Mouse (Mus musculus) kidney, adult 2 months (tissue): Measurements from ENCODE around the gene Krcc1. TPM values are rescaled to one million over a fixed set of nuclear protein-coding genes. Genes with fewer than 3 reads are reported as not detected.
"Not testable (repeated sequence)": the region's sequence is repeated elsewhere in the genome, so short reads cannot be mapped to it uniquely, and the experiment has no call there.

Source experiments
- DNase-seq: peaks from one replicate; pipeline ENCODE4 v3.0.0; 2021
- H3K27ac ChIP-seq: fragments of 200-500 bp; 2 replicates; pipeline ENCODE4 v1.5.1; 2012; ENCODE audit warnings: low read depth, low read length, control low read depth, inconsistent platforms; ENCODE audit not compliant: insufficient read depth
- H3K27me3 ChIP-seq: fragments of 200-500 bp; replicated peaks from 2 replicates; pipeline ENCODE4 v1.6.1; 2012; ENCODE audit warnings: mild to moderate bottlenecking, moderate library complexity, low read length, inconsistent platforms; ENCODE audit not compliant: control insufficient read depth, insufficient read depth
- H3K36me3 ChIP-seq: fragments of 200-500 bp; 2 replicates; pipeline ENCODE4 v1.6.1; 2012; ENCODE audit warnings: mild to moderate bottlenecking, moderate library complexity, low read length, inconsistent platforms; ENCODE audit not compliant: control insufficient read depth, insufficient read depth
- H3K4me1 ChIP-seq: fragments of 200-500 bp; 2 replicates; pipeline ENCODE4 v1.6.1; 2011; ENCODE audit warnings: low read length; ENCODE audit not compliant: control insufficient read depth, insufficient read depth
- H3K4me3 ChIP-seq: fragments of 200-500 bp; 2 replicates; pipeline ENCODE4 v1.5.1; 2011; ENCODE audit warnings: mild to moderate bottlenecking, low read depth, low read length, control low read depth; ENCODE audit not compliant: insufficient read depth
- CTCF ChIP-seq: fragments of 200-500 bp; conservative IDR thresholded peaks from 2 replicates; pipeline ENCODE4 v1.5.1; 2011; ENCODE audit warnings: low read depth, mild to moderate bottlenecking, control low read depth, low read length, moderate library complexity, mixed read lengths; ENCODE audit not compliant: insufficient read depth, insufficient read length
- POLR2A ChIP-seq: fragments of 200-500 bp; IDR thresholded peaks from one replicate; pipeline ENCODE4 v1.6.1; 2011; ENCODE audit warnings: low read depth, low read length, control low read depth
- WGBS: fragments of 180-500 bp; shearing (Covaris S2); methylation state at CpG from one replicate; pipeline ENCODE4 v1.1.7; 2018; 5-methylcytosine and 5-hydroxymethylcytosine counted together
- polyA plus RNA-seq: library from polyadenylated mRNA; depleted of rRNA; stranded (reverse); fragments of >200 nt; gene quantifications from 2 replicates; pipeline ENCODE4 v1.2.3, GENCODE M21; 2012; rRNA removed

The Krcc1 gene
- polyA plus RNA-seq, 1 experiment = 15.2 TPM

DNA sequence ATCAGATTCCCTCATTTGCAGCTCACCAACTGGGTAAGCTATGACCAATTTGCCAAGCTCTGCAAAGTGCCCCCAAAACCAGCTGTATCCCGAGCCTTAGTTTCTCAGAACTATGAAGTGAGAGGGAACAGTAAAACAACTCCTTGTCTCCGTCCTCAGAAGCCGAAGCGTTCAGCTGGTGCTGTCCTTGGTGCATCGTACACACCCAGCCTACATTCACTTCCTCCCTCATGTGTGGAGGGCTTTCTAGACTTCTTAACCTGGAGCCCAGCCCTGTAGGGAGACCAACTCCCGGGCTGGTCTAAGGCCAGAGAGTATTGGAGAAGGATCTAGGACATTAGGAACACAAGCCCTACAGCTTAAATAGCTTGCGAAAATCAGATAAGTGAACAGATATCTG is 59.0 kb downstream of the Krcc1 start:
- H3K27me3 ChIP-seq = no peaks in the 10 kb centered on the region
- no peaks in the 10 kb centered on the region for H3K36me3 ChIP-seq
- no peaks in the 10 kb centered on the region for H3K4me1 ChIP-seq
- H3K4me3 ChIP-seq = no peak overlapping the region
- H3K27ac ChIP-seq = no peak overlapping the region
- no peak for DNase-seq
- no peak for TF ChIP-seq CTCF
- no peak for TF ChIP-seq POLR2A
- WGBS = 80% methylated on average over 7 of the region's 7 CpGs

DNA sequence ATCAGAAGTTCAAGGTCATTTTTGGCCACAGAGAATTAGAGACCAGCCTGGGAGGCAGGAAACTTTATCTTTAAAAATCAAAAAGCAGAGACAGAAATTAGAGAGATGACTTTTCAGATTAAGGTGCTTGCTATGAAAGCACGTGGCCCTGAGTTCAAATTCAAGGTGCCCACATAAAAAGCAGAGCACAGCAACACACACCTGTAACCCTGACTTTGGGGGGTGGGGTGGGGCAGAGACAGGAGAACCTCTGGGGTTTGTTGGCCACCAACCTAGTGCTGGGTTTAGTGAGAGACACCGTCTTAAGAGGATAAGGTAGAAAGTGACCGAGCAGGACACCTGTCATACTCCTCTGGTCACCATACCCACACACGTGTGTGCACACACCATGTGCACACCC is 60.0 kb downstream of the Krcc1 start:
- not testable (repeated sequence) for DNase-seq, H3K4me3 ChIP-seq, H3K27me3 ChIP-seq, H3K36me3 ChIP-seq, H3K27ac ChIP-seq, H3K4me1 ChIP-seq
- WGBS = 89% methylated on average over 2 of the region's 4 CpGs

DNA sequence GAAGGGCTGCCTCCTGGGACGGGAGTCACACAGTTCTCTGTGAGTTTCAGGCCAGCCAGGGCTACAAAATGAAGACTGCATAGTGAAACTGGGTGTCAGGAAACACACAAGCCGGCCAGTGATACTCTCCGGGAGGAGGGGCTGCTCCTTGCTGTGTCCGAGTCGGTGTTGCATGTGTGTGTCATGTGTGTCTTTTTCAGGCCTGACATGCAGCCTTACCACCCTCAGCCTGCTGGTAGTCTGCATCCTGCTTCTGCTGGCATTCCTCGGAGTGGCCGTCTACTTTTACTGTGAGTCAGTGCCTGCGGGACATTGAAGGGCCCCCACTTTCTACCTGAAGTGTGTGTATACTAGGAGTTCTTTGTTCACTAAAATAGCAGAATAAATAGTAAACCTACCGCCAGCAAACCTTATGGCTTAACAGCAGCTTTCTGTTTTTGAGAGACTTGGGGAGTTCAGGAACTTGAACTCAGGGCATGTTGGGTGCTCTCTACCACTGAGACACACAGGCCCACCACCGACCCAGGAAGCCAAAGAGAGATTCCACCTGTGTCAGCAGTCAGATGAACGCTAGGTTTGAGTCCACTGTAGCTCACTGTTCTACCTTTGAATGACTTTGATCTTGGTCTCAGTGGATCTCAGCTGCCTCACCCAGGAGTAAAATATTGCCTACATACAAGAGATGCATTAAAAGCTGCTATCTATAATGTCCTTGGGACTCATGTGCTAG is 60.9 kb downstream of the Krcc1 start:
- Histone ChIP-seq H3K4me3 (no peak overlapping the region), H3K36me3 (no peaks in the 10 kb centered on the region), H3K27ac (no peak overlapping the region), H3K4me1 (no peaks in the 10 kb centered on the region), H3K27me3 (no peaks in the 10 kb centered on the region)
- no peak for DNase-seq
- 80% methylated on average over 11 of the region's 11 CpGs for WGBS
- TF ChIP-seq CTCF = no peak
- no peak for TF ChIP-seq POLR2A

DNA sequence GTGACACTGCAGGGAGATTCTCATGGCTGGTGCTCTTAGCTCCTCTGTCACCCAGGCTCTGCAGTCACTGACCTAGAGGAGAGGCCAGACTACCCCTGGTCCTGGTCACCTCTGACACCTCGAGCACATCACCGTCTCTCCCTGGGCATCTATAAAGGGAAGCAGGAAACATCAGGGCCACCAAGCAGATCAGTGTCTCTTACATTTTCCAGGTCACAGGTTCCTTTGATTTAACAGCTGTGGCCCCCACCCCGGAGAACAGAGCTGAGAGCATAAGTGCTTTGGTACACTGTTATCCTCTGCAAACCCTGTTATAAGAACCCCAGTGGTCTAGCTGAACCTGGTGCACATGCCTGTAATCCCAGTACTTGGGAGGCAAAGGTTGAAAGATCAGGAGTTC is 61.6 kb downstream of the Krcc1 start:
- DNase-seq = no peak
- no peaks in the 10 kb centered on the region for H3K27me3 ChIP-seq
- no peaks in the 10 kb centered on the region for H3K36me3 ChIP-seq
- 53% methylated on average over 3 of the region's 3 CpGs for WGBS
- H3K27ac ChIP-seq = no peak overlapping the region
- no peak overlapping the region for H3K4me3 ChIP-seq
- H3K4me1 ChIP-seq = no peaks in the 10 kb centered on the region
- TF ChIP-seq POLR2A = no peak
- no peak for TF ChIP-seq CTCF

DNA sequence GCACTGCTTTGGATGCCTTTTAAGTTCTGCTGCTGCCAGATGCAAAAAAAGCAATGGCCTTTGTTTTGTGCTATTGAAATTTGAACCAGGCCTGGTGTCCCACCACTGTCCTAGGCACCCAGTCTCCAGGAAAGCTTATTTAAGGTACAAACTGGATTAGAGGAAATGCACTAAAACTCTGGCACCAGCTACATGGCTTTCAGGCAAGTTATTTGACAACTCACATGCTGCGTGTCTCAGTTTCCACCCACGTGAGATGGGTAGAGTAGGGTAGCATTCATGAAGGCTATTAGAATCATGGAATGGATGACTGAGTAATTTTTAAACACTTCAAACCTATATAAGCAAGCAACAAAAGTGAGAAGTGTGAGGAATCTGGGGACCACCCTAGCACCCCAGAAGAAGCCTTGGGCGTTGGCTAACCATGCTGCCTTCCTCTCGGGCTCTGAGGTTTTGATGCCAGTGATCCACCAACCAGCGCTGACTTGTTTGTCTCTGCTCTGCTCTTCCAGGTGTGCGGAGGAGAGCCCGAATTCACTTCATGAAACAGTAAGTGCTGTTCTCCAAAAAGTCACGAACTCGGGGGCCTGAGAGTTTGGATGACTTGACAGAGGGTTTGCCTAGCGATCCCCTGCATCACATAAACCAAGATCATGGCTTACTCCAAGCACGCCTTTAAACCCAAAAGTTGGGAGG is 62.2 kb downstream of the Krcc1 start:
- no peak overlapping the region for H3K4me3 ChIP-seq
- no peak overlapping the region for H3K27ac ChIP-seq
- WGBS = 92% methylated on average over 11 of the region's 11 CpGs
- no peaks in the 10 kb centered on the region for H3K27me3 ChIP-seq
- no peak for DNase-seq
- TF ChIP-seq POLR2A = no peak
- TF ChIP-seq CTCF = no peak
- no peaks in the 10 kb centered on the region for H3K36me3 ChIP-seq
- H3K4me1 ChIP-seq = no peaks in the 10 kb centered on the region

Other genes with a start within 250 kb of the Krcc1 start
- 251 and 265 TPM in 2 replicates for gene Thnsl2, start 127.2 kb upstream of the Krcc1 start, polyA plus RNA-seq
- gene Fabp1, start 71.8 kb upstream of the Krcc1 start, polyA plus RNA-seq = 3.2 and 8.3 TPM in 2 replicates
- 0.57 and 2.3 TPM in 2 replicates for gene Smyd1, start 50.6 kb downstream of the Krcc1 start, polyA plus RNA-seq
- 0.14 and 5.7 TPM in 2 replicates for gene Cd8b1, start 51.1 kb downstream of the Krcc1 start, polyA plus RNA-seq
- 1.3 and 4.7 TPM in 2 replicates for gene Cd8a, start 101.8 kb downstream of the Krcc1 start, polyA plus RNA-seq
- 33.6 and 40.3 TPM in 2 replicates for gene Rmnd5a, start 169.0 kb downstream of the Krcc1 start, polyA plus RNA-seq
- 12.6 and 15.1 TPM in 2 replicates for gene Rnf103, start 222.2 kb downstream of the Krcc1 start, polyA plus RNA-seq